Mouse (Mus musculus): ENCODE results near the gene Klc3. TPM values are rescaled to one million over a fixed set of nuclear protein-coding genes. Genes with fewer than 3 reads are reported as not detected.

The Klc3 gene
- polyA plus RNA-seq, 1 experiment from 2014 or later = 8.9 TPM

- no peaks in the 10 kb centered on the region for H3K9me3 ChIP-seq (ENCODE audit: control insufficient read depth, low read depth, low read length)
- H3K9ac ChIP-seq (replicated peaks; ENCODE audit: low read depth, low read length) = peak within 1 kb of the TSS; percentile 71
- peak; percentile 97 for ATAC-seq (ENCODE audit: insufficient number of reproducible peaks, insufficient read depth, low FRiP score, low read depth)
- no peak within 1 kb of the TSS for H3K27ac ChIP-seq (ENCODE audit: low read length)
- peaks cover 20% of the 10 kb centered on the region for H3K36me3 ChIP-seq (ENCODE audit: control insufficient read depth, insufficient read depth, low read length)
- 5% methylated on average over 48 of the region's 48 CpGs for whole genome bisulfite sequencing
- H3K27me3 ChIP-seq (ENCODE audit: control insufficient read depth, insufficient read depth, low read length) = no peaks in the 10 kb centered on the region
- H3K4me1 ChIP-seq (ENCODE audit: control insufficient read depth, insufficient read depth, low read length) = peaks cover 8% of the 10 kb centered on the region
- H3K4me3 ChIP-seq (ENCODE audit: low read depth, low read length) = peak within 1 kb of the TSS; percentile 96
- H3K4me2 ChIP-seq (replicated peaks; ENCODE audit: low read depth, low read length) = peak within 1 kb of the TSS; percentile 86
Observed at GRCm38 (mm10) chr7:19381377-19382165, 22.3 kb downstream of the Klc3 start, which contains the start of gene Ercc2. TSS of gene Ercc2 (plus strand) at chr7:19382010.

GRCm38 (mm10) chr7:19378049-19378448 is 25.9 kb downstream of the Klc3 start:
- Histone ChIP-seq H3K9ac (replicated peaks; ENCODE audit: low read depth, low read length) (no peak overlapping the region), H3K4me3 (ENCODE audit: low read depth, low read length) (no peak overlapping the region), H3K4me1 (ENCODE audit: control insufficient read depth, insufficient read depth, low read length) (peaks cover 4% of the 10 kb centered on the region), H3K27ac (ENCODE audit: low read length) (no peak overlapping the region), H3K36me3 (ENCODE audit: control insufficient read depth, insufficient read depth, low read length) (peaks cover 3% of the 10 kb centered on the region), H3K4me2 (replicated peaks; ENCODE audit: low read depth, low read length) (no peak overlapping the region), H3K27me3 (ENCODE audit: control insufficient read depth, insufficient read depth, low read length) (no peaks in the 10 kb centered on the region), H3K9me3 (ENCODE audit: control insufficient read depth, low read depth, low read length) (no peaks in the 10 kb centered on the region)
- no peak for ATAC-seq (ENCODE audit: insufficient number of reproducible peaks, insufficient read depth, low FRiP score, low read depth)
- WGBS = 70% methylated on average over 8 of the region's 8 CpGs

- Histone ChIP-seq H3K27me3 (ENCODE audit: control insufficient read depth, insufficient read depth, low read length) (no peaks in the 10 kb centered on the region), H3K9ac (replicated peaks; ENCODE audit: low read depth, low read length) (no peak overlapping the region), H3K27ac (ENCODE audit: low read length) (no peak overlapping the region), H3K4me1 (ENCODE audit: control insufficient read depth, insufficient read depth, low read length) (no peaks in the 10 kb centered on the region), H3K4me2 (replicated peaks; ENCODE audit: low read depth, low read length) (no peak overlapping the region), H3K9me3 (ENCODE audit: control insufficient read depth, low read depth, low read length) (no peaks in the 10 kb centered on the region), H3K36me3 (ENCODE audit: control insufficient read depth, insufficient read depth, low read length) (peaks cover 3% of the 10 kb centered on the region), H3K4me3 (ENCODE audit: low read depth, low read length) (no peak overlapping the region)
- 83% methylated on average over 4 of the region's 4 CpGs for WGBS
- ATAC-seq (ENCODE audit: insufficient number of reproducible peaks, insufficient read depth, low FRiP score, low read depth) = no peak
Observed at GRCm38 (mm10) chr7:19376019-19376418, 27.9 kb downstream of the Klc3 start.

- no peak overlapping the region for H3K27ac ChIP-seq (ENCODE audit: low read length)
- WGBS = 78% methylated on average over 18 of the region's 18 CpGs
- H3K4me3 ChIP-seq (ENCODE audit: low read depth, low read length) = no peak overlapping the region
- no peaks in the 10 kb centered on the region for H3K27me3 ChIP-seq (ENCODE audit: control insufficient read depth, insufficient read depth, low read length)
- no peaks in the 10 kb centered on the region for H3K9me3 ChIP-seq (ENCODE audit: control insufficient read depth, low read depth, low read length)
- no peak for ATAC-seq (ENCODE audit: insufficient number of reproducible peaks, insufficient read depth, low FRiP score, low read depth)
- H3K4me1 ChIP-seq (ENCODE audit: control insufficient read depth, insufficient read depth, low read length) = no peaks in the 10 kb centered on the region
- H3K36me3 ChIP-seq (ENCODE audit: control insufficient read depth, insufficient read depth, low read length) = peaks cover 3% of the 10 kb centered on the region
- no peak overlapping the region for H3K4me2 ChIP-seq (replicated peaks; ENCODE audit: low read depth, low read length)
- no peak overlapping the region for H3K9ac ChIP-seq (replicated peaks; ENCODE audit: low read depth, low read length)
Observed at GRCm38 (mm10) chr7:19375368-19375767, 28.5 kb downstream of the Klc3 start.

GRCm38 (mm10) chr7:19373367-19373766 is 30.5 kb downstream of the Klc3 start:
- ATAC-seq (ENCODE audit: insufficient number of reproducible peaks, insufficient read depth, low FRiP score, low read depth) = no peak
- 91% methylated on average over 2 of the region's 2 CpGs for WGBS
- peaks cover 5% of the 10 kb centered on the region; the same call in 1 of the 2 replicates for H3K4me1 ChIP-seq (ENCODE audit: control insufficient read depth, insufficient read depth, low read length)
- H3K9ac ChIP-seq (replicated peaks; ENCODE audit: low read depth, low read length) = no peak overlapping the region
- H3K4me2 ChIP-seq (replicated peaks; ENCODE audit: low read depth, low read length) = no peak overlapping the region
- H3K27ac ChIP-seq (ENCODE audit: low read length) = no peak overlapping the region
- no peaks in the 10 kb centered on the region for H3K9me3 ChIP-seq (ENCODE audit: control insufficient read depth, low read depth, low read length)
- H3K4me3 ChIP-seq (ENCODE audit: low read depth, low read length) = no peak overlapping the region
- no peaks in the 10 kb centered on the region for H3K27me3 ChIP-seq (ENCODE audit: control insufficient read depth, insufficient read depth, low read length)
- peaks cover 3% of the 10 kb centered on the region for H3K36me3 ChIP-seq (ENCODE audit: control insufficient read depth, insufficient read depth, low read length)

- H3K4me2 ChIP-seq (replicated peaks; ENCODE audit: low read depth, low read length) = peak overlapping the region; percentile 67
- H3K27ac ChIP-seq (ENCODE audit: low read length) = no peak overlapping the region
- peaks cover 5% of the 10 kb centered on the region; the same call in 1 of the 2 replicates for H3K4me1 ChIP-seq (ENCODE audit: control insufficient read depth, insufficient read depth, low read length)
- WGBS = 12% methylated on average over 46 of the region's 46 CpGs
- peaks cover 3% of the 10 kb centered on the region; the same call in 1 of the 2 replicates for H3K36me3 ChIP-seq (ENCODE audit: control insufficient read depth, insufficient read depth, low read length)
- peak overlapping the region; percentile 24 for H3K4me3 ChIP-seq (ENCODE audit: low read depth, low read length)
- peak; percentile 12; the same call in 1 of the 2 replicates for ATAC-seq (ENCODE audit: insufficient number of reproducible peaks, insufficient read depth, low FRiP score, low read depth)
- H3K9me3 ChIP-seq (ENCODE audit: control insufficient read depth, low read depth, low read length) = no peaks in the 10 kb centered on the region
- H3K27me3 ChIP-seq (ENCODE audit: control insufficient read depth, insufficient read depth, low read length) = no peaks in the 10 kb centered on the region
- no peak overlapping the region; the same call in 1 of the 2 replicates for H3K9ac ChIP-seq (replicated peaks; ENCODE audit: low read depth, low read length)
Observed at GRCm38 (mm10) chr7:19369823-19370425, 34.0 kb downstream of the Klc3 start.

- WGBS = 19% methylated on average over 16 of the region's 16 CpGs
- H3K4me2 ChIP-seq (replicated peaks; ENCODE audit: low read depth, low read length) = no peak overlapping the region
- H3K9ac ChIP-seq (replicated peaks; ENCODE audit: low read depth, low read length) = no peak overlapping the region
- no peaks in the 10 kb centered on the region for H3K9me3 ChIP-seq (ENCODE audit: control insufficient read depth, low read depth, low read length)
- no peaks in the 10 kb centered on the region for H3K36me3 ChIP-seq (ENCODE audit: control insufficient read depth, insufficient read depth, low read length)
- no peak overlapping the region for H3K27ac ChIP-seq (ENCODE audit: low read length)
- ATAC-seq (ENCODE audit: insufficient number of reproducible peaks, insufficient read depth, low FRiP score, low read depth) = no peak
- no peaks in the 10 kb centered on the region for H3K27me3 ChIP-seq (ENCODE audit: control insufficient read depth, insufficient read depth, low read length)
- H3K4me1 ChIP-seq (ENCODE audit: control insufficient read depth, insufficient read depth, low read length) = peaks cover 5% of the 10 kb centered on the region; the same call in 1 of the 2 replicates
- no peak overlapping the region for H3K4me3 ChIP-seq (ENCODE audit: low read depth, low read length)
Observed at GRCm38 (mm10) chr7:19368380-19368779, 35.5 kb downstream of the Klc3 start.

- Histone ChIP-seq H3K4me1 (ENCODE audit: control insufficient read depth, insufficient read depth, low read length) (peaks cover 18% of the 10 kb centered on the region), H3K36me3 (ENCODE audit: control insufficient read depth, insufficient read depth, low read length) (no peaks in the 10 kb centered on the region), H3K9me3 (ENCODE audit: control insufficient read depth, low read depth, low read length) (no peaks in the 10 kb centered on the region), H3K4me2 (replicated peaks; ENCODE audit: low read depth, low read length) (no peak overlapping the region), H3K27me3 (ENCODE audit: control insufficient read depth, insufficient read depth, low read length) (no peaks in the 10 kb centered on the region), H3K27ac (ENCODE audit: low read length) (peak overlapping the region; percentile 39; the same call in 1 of the 2 replicates), H3K9ac (replicated peaks; ENCODE audit: low read depth, low read length) (no peak overlapping the region), H3K4me3 (ENCODE audit: low read depth, low read length) (no peak overlapping the region)
- no peak for ATAC-seq (ENCODE audit: insufficient number of reproducible peaks, insufficient read depth, low FRiP score, low read depth)
- 68% methylated on average over 4 of the region's 4 CpGs for WGBS
Observed at GRCm38 (mm10) chr7:19365376-19365775, 38.5 kb downstream of the Klc3 start.
